In genomic region chr1:55404439-55404838, GRCm38 (mm10) we compare ENCODE assay signal across 8 mouse cellular contexts. TPM values are rescaled to one million over a fixed set of nuclear protein-coding genes. Genes with fewer than 3 reads are reported as not detected.
DNase-seq lines count a peak whose midpoint lies in the region; ATAC-seq and TF ChIP-seq lines count a peak whose summit lies in the region.

No protein-coding gene starts in this region.

- intact Hi-C loops in gastrocnemius, postnatal 14 days (cut with DNase I; ENCODE audit: low total_unique reads), result loop anchor here (2.0 to 10.0 kb wide), 2 partner anchors 432 to 470 kb away; no protein-coding TSS in a partner anchor

- 1% methylated on average over 3 of the region's 3 CpGs for WGBS in liver, embryonic 14.5 days (ENCODE audit: insufficient replicate concordance)
- WGBS in neural tube, embryonic 12.5 days, result 3% methylated on average over 3 of the region's 3 CpGs

- H3K27ac ChIP-seq in liver, embryonic 14.5 days, result no peak overlapping the region
- no peak overlapping the region for H3K27ac ChIP-seq in neural tube, embryonic 12.5 days

- peaks cover 36% of the 10 kb centered on the region for H3K27me3 ChIP-seq in liver, embryonic 14.5 days (ENCODE audit: control insufficient read depth, insufficient read depth, low read length)
- H3K27me3 ChIP-seq in neural tube, embryonic 12.5 days (replicated peaks), result no peaks in the 10 kb centered on the region

- no peak overlapping the region for H3K4me3 ChIP-seq in liver, embryonic 14.5 days (ENCODE audit: insufficient read depth in 1 of 2, low read depth in 2 of 2, low read length in 2 of 2)
- H3K4me3 ChIP-seq in neural tube, embryonic 12.5 days, result no peak overlapping the region

- peak; percentile 84 for DNase-seq in 3T3-L1 (ENCODE audit: low read depth, low spot score)
- DNase-seq in CD8-positive naive resting alpha-beta T cell, adult 2 months (ENCODE audit: low read depth in 2 of 2, low spot score in 2 of 2), result peak; percentile 43 to 59
- DNase-seq in cerebellum, adult 11-12 months, result peak; percentile 32
- peak; percentile 8 for DNase-seq in gastrocnemius, postnatal 14 days
- DNase-seq in kidney, postnatal 10 days, result peak; percentile 72
- DNase-seq in liver, embryonic 14.5 days (ENCODE audit: low read depth in 3 of 3, low spot score in 3 of 3), result peak; percentile 17 to 33 (median 26)
- DNase-seq in yolk sac, embryonic 10.5 days (ENCODE audit: low spot score), result peak; percentile 27

- no peak for ATAC-seq in liver, embryonic 14.5 days (ENCODE audit: insufficient read depth)
- ATAC-seq in neural tube, embryonic 12.5 days (ENCODE audit: low FRiP score, low read depth), result no peak

- no peaks in the 10 kb centered on the region for H3K9me3 ChIP-seq in liver, embryonic 14.5 days (ENCODE audit: control insufficient read depth, low read length)
- no peaks in the 10 kb centered on the region for H3K9me3 ChIP-seq in neural tube, embryonic 12.5 days

- peak; percentile 55; the same call in 1 of the 2 replicates for TF ChIP-seq CTCF in liver, embryonic 14.5 days (IDR thresholded peaks at IDR 0.05; ENCODE audit: low read depth)

- no peaks in the 10 kb centered on the region; a peak in 1 of 4 replicates for H3K4me1 ChIP-seq in liver, embryonic 14.5 days (replicated peaks; ENCODE audit: control insufficient read depth in 2 of 2, insufficient read depth in 2 of 2, low read length in 1 of 2)
- H3K4me1 ChIP-seq in neural tube, embryonic 12.5 days, result peaks cover 9% of the 10 kb centered on the region

- no peak for TF ChIP-seq EP300 in liver, embryonic 14.5 days (IDR thresholded peaks at IDR 0.05; ENCODE audit: low read depth)

- no peaks in the 10 kb centered on the region for H3K36me3 ChIP-seq in liver, embryonic 14.5 days (replicated peaks; ENCODE audit: control insufficient read depth, insufficient read depth, low read depth)
- no peaks in the 10 kb centered on the region for H3K36me3 ChIP-seq in neural tube, embryonic 12.5 days

- no peak overlapping the region for H3K4me2 ChIP-seq in liver, embryonic 14.5 days (ENCODE audit: low read depth)
- peak overlapping the region; percentile 98 for H3K4me2 ChIP-seq in neural tube, embryonic 12.5 days (replicated peaks)

- H3K9ac ChIP-seq in liver, embryonic 14.5 days (replicated peaks), result no peak overlapping the region
- H3K9ac ChIP-seq in neural tube, embryonic 12.5 days, result no peak overlapping the region

RNA-seq across cellular contexts. Expression of gene Plcl1, which starts 1.3 kb away (rescaled TPM):
- 1 to 10 TPM; 5.2 to 6.0 TPM for total RNA-seq in gastrocnemius, postnatal 14 days (2021)
- polyA plus RNA-seq in liver, embryonic 14.5 days (2012; rRNA removed), result 0.05 and 0.12 TPM in 2 replicates
- 0.05 and 0.09 TPM in 2 replicates for polyA plus RNA-seq in liver, embryonic 14.5 days (2014; fragmentation: Nextera tagmentation; extraction: Ambion mirVana)
- polyA plus RNA-seq in neural tube, embryonic 12.5 days (2016; fragmentation: Nextera tagmentation; extraction: Ambion mirVana), result 4.9 and 5.1 TPM in 2 replicates

RNA-seq across cellular contexts. Expression of gene Boll, which starts 41.2 kb away (rescaled TPM):
- not detected for total RNA-seq in gastrocnemius, postnatal 14 days (2021)
- not detected in 2 replicates for polyA plus RNA-seq in liver, embryonic 14.5 days (2012; rRNA removed)
- not detected in 2 replicates for polyA plus RNA-seq in liver, embryonic 14.5 days (2014; fragmentation: Nextera tagmentation; extraction: Ambion mirVana)
- 0.36 and 0.61 TPM in 2 replicates for polyA plus RNA-seq in neural tube, embryonic 12.5 days (2016; fragmentation: Nextera tagmentation; extraction: Ambion mirVana)

Comparison
In these comparisons a context has a peak if more than half of its experiments do, and no peak if none do; other contexts are left out.
1. DNase-seq: peak in every context shown above with its lines; median percentile 84 in 3T3-L1; 72 in kidney, postnatal 10 days; 51 in CD8-positive naive resting alpha-beta T cell, adult 2 months; 32 in cerebellum, adult 11-12 months; 27 in yolk sac, embryonic 10.5 days; 26 in liver, embryonic 14.5 days; 8 in gastrocnemius, postnatal 14 days.